In the genomic region with DNA sequence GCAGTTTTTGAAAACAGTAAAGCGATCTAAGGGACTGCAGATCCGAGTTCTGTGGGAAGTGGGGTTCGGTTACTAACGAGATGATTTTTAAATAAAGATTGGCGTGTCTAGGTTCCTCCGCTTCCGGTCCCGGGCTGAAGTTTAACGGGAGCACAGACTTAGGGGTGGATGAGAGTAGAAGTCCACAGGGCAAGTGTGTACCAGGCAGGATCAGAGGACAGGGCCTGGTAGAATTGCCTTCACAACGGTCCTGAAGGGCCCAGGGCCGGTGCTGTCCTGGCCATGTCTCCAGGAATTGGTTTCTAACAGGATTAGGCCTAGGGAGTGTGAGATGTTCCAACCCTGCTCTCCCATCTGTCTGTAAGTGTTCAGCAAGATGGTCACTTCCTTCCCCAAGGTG, we compare ENCODE assay signal across 8 mouse cellular contexts. TPM values are rescaled to one million over a fixed set of nuclear protein-coding genes. Genes with fewer than 3 reads are reported as not detected.
DNase-seq lines count a peak whose midpoint lies in the region; ATAC-seq and TF ChIP-seq lines count a peak whose summit lies in the region.

No protein-coding gene starts in this region.

- 0% methylated on average over 11 of the region's 11 CpGs for WGBS in heart, embryonic 13.5 days

- peak overlapping the region; percentile 80 for H3K4me3 ChIP-seq in left cerebral cortex, adult 2 months
- H3K4me3 ChIP-seq in brown adipose tissue, adult 24 weeks (ENCODE audit: insufficient read depth, low read depth, low read length) = peak overlapping the region; percentile 64
- H3K4me3 ChIP-seq in heart, embryonic 13.5 days = peak overlapping the region; percentile 68
- peak overlapping the region; percentile 87 for H3K4me3 ChIP-seq in myocyte

- peak overlapping the region; percentile 36 for H3ac ChIP-seq in myocyte (ENCODE audit: control insufficient read depth, insufficient read length)

- peaks cover 47% of the 10 kb centered on the region for H3K79me2 ChIP-seq in myocyte (ENCODE audit: control insufficient read depth, insufficient read depth)

- intact Hi-C loops in left cerebral cortex, adult 2 months (cut with DNase I) = no loop called here
- intact Hi-C loops in left cerebral cortex, postnatal 4 days (cut with DNase I) = no loop called here

- peak overlapping the region; percentile 79 for H3K4me2 ChIP-seq in heart, embryonic 13.5 days
- H3K4me2 ChIP-seq in myocyte (ENCODE audit: low read depth) = peak overlapping the region; percentile 66

- H3K9me3 ChIP-seq in heart, embryonic 13.5 days = no peaks in the 10 kb centered on the region

- H3K27me3 ChIP-seq in heart, embryonic 13.5 days (replicated peaks) = no peaks in the 10 kb centered on the region
- H3K27me3 ChIP-seq in myocyte (ENCODE audit: control insufficient read depth, insufficient read depth, insufficient read length) = no peaks in the 10 kb centered on the region

- DNase-seq in left cerebral cortex, adult 2 months (ENCODE audit: extremely low spot score in 1 of 2, low spot score in 2 of 2) = peak in 1 of 2 experiments; percentile 23
- DNase-seq in left cerebral cortex, postnatal 4 days = no peak
- peak; percentile 59 for DNase-seq in kidney, postnatal 14 days
- DNase-seq in spleen, postnatal 10 days (ENCODE audit: low spot score in 2 of 2) = no peak

- H3K9ac ChIP-seq in heart, embryonic 13.5 days = peak overlapping the region; percentile 88

- peak overlapping the region; percentile 99 for H3K27ac ChIP-seq in left cerebral cortex, adult 2 months
- H3K27ac ChIP-seq in brown adipose tissue, adult 24 weeks (replicated peaks; ENCODE audit: low read depth, low read length) = 0 out of 2 replicates have a peak overlapping the region, but pooled peaks have one; percentile 66
- H3K27ac ChIP-seq in heart, embryonic 13.5 days (replicated peaks) = peak overlapping the region; percentile 94

- peaks cover 31% of the 10 kb centered on the region for H3K36me3 ChIP-seq in heart, embryonic 13.5 days
- H3K36me3 ChIP-seq in myocyte (ENCODE audit: control insufficient read depth, insufficient read depth) = no peaks in the 10 kb centered on the region

- H3K4me1 ChIP-seq in brown adipose tissue, adult 24 weeks (ENCODE audit: control insufficient read depth, insufficient read depth, insufficient read length, low read length) = no peaks in the 10 kb centered on the region; the same call in 1 of the 2 replicates
- peaks cover 40% of the 10 kb centered on the region for H3K4me1 ChIP-seq in heart, embryonic 13.5 days

- ATAC-seq in heart, embryonic 13.5 days (ENCODE audit: extremely low read depth, insufficient number of reproducible peaks, low FRiP score, low TSS enrichment) = no peak; the same call in 1 of the 2 replicates
- no peak for ATAC-seq in megakaryocyte progenitor cell, adult 5-6 weeks (replicated peaks; ENCODE audit: poor library complexity)

- TF ChIP-seq POLR2A in myocyte (IDR thresholded peaks at IDR 0.05; ENCODE audit: insufficient read length, low read depth) = no peak

- no peak for TF ChIP-seq CTCF in left cerebral cortex, adult 2 months (IDR thresholded peaks at IDR 0.05)

TF ChIP-seq in myocyte, 11 proteins besides CTCF, POLR2A, EP300 and RAD21:
- no peak for TF ChIP-seq MYOG (IDR thresholded peaks at IDR 0.05; ENCODE audit: control insufficient read depth in 1 of 3, insufficient read depth in 1 of 3, insufficient read length in 2 of 3, low read depth in 2 of 3)
- no peak for TF ChIP-seq SRF (IDR thresholded peaks at IDR 0.05; ENCODE audit: control insufficient read depth, insufficient read length, low read depth)
- no peak for TF ChIP-seq CEBPB (IDR thresholded peaks at IDR 0.05; ENCODE audit: insufficient read depth, poor library complexity, severe bottlenecking)
- no peak for TF ChIP-seq REST (IDR thresholded peaks at IDR 0.05; ENCODE audit: insufficient read depth, insufficient read length)
- no peak for TF ChIP-seq E2F4 (IDR thresholded peaks at IDR 0.05; ENCODE audit: insufficient read depth)
- no peak for TF ChIP-seq POLR2AphosphoS2 (IDR thresholded peaks at IDR 0.05; ENCODE audit: insufficient read length, low read depth)
- TF ChIP-seq USF1 (IDR thresholded peaks at IDR 0.05; ENCODE audit: low read depth) = no peak
- TF ChIP-seq TCF3 (IDR thresholded peaks at IDR 0.05; ENCODE audit: insufficient read length, low read depth) = no peak
- no peak for TF ChIP-seq TCF12 (IDR thresholded peaks at IDR 0.05; ENCODE audit: insufficient read depth, poor library complexity, severe bottlenecking)
- TF ChIP-seq MAX (IDR thresholded peaks at IDR 0.05; ENCODE audit: low read depth) = no peak
- TF ChIP-seq MYOD1 (IDR thresholded peaks at IDR 0.05; ENCODE audit: control insufficient read depth in 1 of 3, insufficient read length in 2 of 3, low read depth in 2 of 3) = no peak

RNA-seq across cellular contexts. Expression of a gene that starts 0.8 kb away (rescaled TPM):
- total RNA-seq in left cerebral cortex, adult 2 months (2021) = 10 to 100 TPM; 32.4 to 33.8 TPM
- total RNA-seq in left cerebral cortex, postnatal 4 days (2021) = 10 to 100 TPM; 21.5 to 25.0 TPM
- polyA plus RNA-seq in brown adipose tissue, adult 24 weeks (2012; ENCODE audit: insufficient read depth, insufficient read length, missing spikeins) = 0.36 and 3.3 TPM in 2 replicates
- polyA plus RNA-seq in heart, embryonic 13.5 days (2015; fragmentation: Nextera tagmentation; extraction: Ambion mirVana) = 16.8 and 19.5 TPM in 2 replicates
- 6.5 TPM for polyA plus RNA-seq in myocyte (2012; fragmentation: generic; extraction: Trizol)
- total RNA-seq in megakaryocyte progenitor cell, adult 5-6 weeks (2015) = not detected in 2 replicates
- total RNA-seq in megakaryocyte progenitor cell, adult 5-6 weeks (2017) = not detected in 2 replicates

RNA-seq across cellular contexts. Expression of a gene that starts 17.8 kb away (rescaled TPM):
- under 1 TPM in 1 of 2 experiments, not detected in 1; 0.21 TPM for total RNA-seq in left cerebral cortex, adult 2 months (2021)
- not detected for total RNA-seq in left cerebral cortex, postnatal 4 days (2021)
- polyA plus RNA-seq in brown adipose tissue, adult 24 weeks (2012; ENCODE audit: insufficient read depth, insufficient read length, missing spikeins) = not detected in 2 replicates
- polyA plus RNA-seq in heart, embryonic 13.5 days (2015; fragmentation: Nextera tagmentation; extraction: Ambion mirVana) = not detected in 2 replicates
- not detected for polyA plus RNA-seq in myocyte (2012; fragmentation: generic; extraction: Trizol)
- total RNA-seq in megakaryocyte progenitor cell, adult 5-6 weeks (2015) = not detected in 2 replicates
- not detected in 2 replicates for total RNA-seq in megakaryocyte progenitor cell, adult 5-6 weeks (2017)

RNA-seq across cellular contexts. Expression of a gene that starts 54.5 kb away (rescaled TPM):
- 10 to 100 TPM; 14.2 to 15.9 TPM for total RNA-seq in left cerebral cortex, adult 2 months (2021)
- total RNA-seq in left cerebral cortex, postnatal 4 days (2021) = 10 to 100 TPM; 16.2 to 18.6 TPM
- 6.0 and 6.6 TPM in 2 replicates for polyA plus RNA-seq in brown adipose tissue, adult 24 weeks (2012; ENCODE audit: insufficient read depth, insufficient read length, missing spikeins)
- polyA plus RNA-seq in heart, embryonic 13.5 days (2015; fragmentation: Nextera tagmentation; extraction: Ambion mirVana) = 16.3 and 17.3 TPM in 2 replicates
- 7.5 TPM for polyA plus RNA-seq in myocyte (2012; fragmentation: generic; extraction: Trizol)
- total RNA-seq in megakaryocyte progenitor cell, adult 5-6 weeks (2015) = 21.0 and 22.2 TPM in 2 replicates
- 55.0 and 56.5 TPM in 2 replicates for total RNA-seq in megakaryocyte progenitor cell, adult 5-6 weeks (2017)

Comparison
In these comparisons a context has a peak if more than half of its experiments do, and no peak if none do; other contexts are left out.
1. RNA of a gene that starts 0.8 kb away (total RNA-seq): 32.4 to 33.8 TPM in left cerebral cortex, adult 2 months and 21.5 to 25.0 TPM in left cerebral cortex, postnatal 4 days; not detected in megakaryocyte progenitor cell, adult 5-6 weeks; every median in the first group is over 10 times any median in the second.
2. Peak in every context shown above with its lines, with median percentiles within 50 percentile points of each other: H3K27ac ChIP-seq and H3K4me3 ChIP-seq.